21 mouse cellular contexts compared by ENCODE assay signal in the genomic region with DNA sequence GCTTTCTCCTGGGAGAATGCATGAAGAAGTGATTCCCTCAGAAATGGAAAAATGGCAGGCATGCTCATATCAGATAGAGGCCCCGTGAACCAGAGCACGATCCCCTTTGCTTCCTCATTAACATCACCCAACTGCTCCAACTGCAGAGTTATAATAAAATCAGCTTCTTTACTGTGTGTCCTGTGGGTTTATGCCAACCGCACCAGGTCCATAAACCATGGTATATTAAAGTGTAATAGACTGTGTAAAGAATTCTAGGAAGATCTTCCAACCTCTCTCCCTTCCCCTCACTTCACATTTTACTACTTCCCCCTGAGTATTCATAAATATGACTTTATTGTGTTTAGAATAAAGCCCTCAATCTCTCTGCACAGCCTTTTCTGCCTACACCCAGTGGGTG.
DNase-seq lines count a peak whose midpoint lies in the region; ATAC-seq lines count a peak whose summit lies in the region.
"Had no signal": no experiment of that assay in that cellular context is flagged by ENCODE, and none has a peak within 500 bp of the region (broad histone marks: within the 10 kb centered on the region; RNA-seq: fewer than 3 reads in every experiment).

No protein-coding gene starts in this region.

- DNase-seq in heart, adult 11 months: peak; percentile 55
- DNase-seq in neural tube, embryonic 10.5 days (ENCODE audit: extremely low spot score, low spot score): no peak
- DNase-seq: adrenal gland, adult 2 months; adrenal gland, adult 8-10 months; adrenal gland, postnatal 10 days; adrenal gland, postnatal 14 days; adrenal gland, postnatal 25 days; adrenal gland, postnatal 36 days; B cell, adult 2 months; cerebellum, adult 11 months; cerebellum, adult 11-12 months; cerebellum, adult 18-20 months had no signal

- no peak overlapping the region for H3K4me2 ChIP-seq in heart, embryonic 11.5 days
- no peak overlapping the region for H3K4me2 ChIP-seq in neural tube, embryonic 13.5 days
- H3K4me2 ChIP-seq in neural tube, embryonic 14.5 days (ENCODE audit: low read depth, low read length): no peak overlapping the region
- H3K4me2 ChIP-seq in neural tube, embryonic 15.5 days: no peak overlapping the region

- H3K4me3 ChIP-seq in heart, embryonic 11.5 days (ENCODE audit: low read depth, low read length): no peak overlapping the region
- no peak overlapping the region for H3K4me3 ChIP-seq in neural tube, embryonic 13.5 days
- H3K4me3 ChIP-seq in neural tube, embryonic 14.5 days (ENCODE audit: low read depth, low read length): no peak overlapping the region
- no peak overlapping the region for H3K4me3 ChIP-seq in neural tube, embryonic 15.5 days (replicated peaks)

- no peak for ATAC-seq in heart, embryonic 11.5 days (replicated peaks; ENCODE audit: insufficient number of reproducible peaks, low FRiP score, low TSS enrichment)
- peak; percentile 69 for ATAC-seq in neural tube, embryonic 13.5 days (ENCODE audit: low read depth)
- peak; percentile 60; the same call in 1 of the 2 replicates for ATAC-seq in neural tube, embryonic 14.5 days (ENCODE audit: low read depth)
- ATAC-seq in neural tube, embryonic 15.5 days (ENCODE audit: low FRiP score): no peak
- ATAC-seq: activated CD4-positive, CD25-positive, alpha-beta regulatory T cell, adult 4 months; CD4-positive, CD25-positive, alpha-beta regulatory T cell, adult 4 months; Patski had no signal

- H3K4me1 ChIP-seq in heart, embryonic 11.5 days (ENCODE audit: control insufficient read depth, insufficient read depth, low read length): peaks cover 1% of the 10 kb centered on the region; the same call in 1 of the 2 replicates
- peaks cover 4% of the 10 kb centered on the region for H3K4me1 ChIP-seq in neural tube, embryonic 13.5 days (replicated peaks)
- H3K4me1 ChIP-seq in neural tube, embryonic 14.5 days (ENCODE audit: control insufficient read depth, insufficient read depth, low read length): peaks cover 1% of the 10 kb centered on the region; the same call in 1 of the 2 replicates
- peaks cover 3% of the 10 kb centered on the region for H3K4me1 ChIP-seq in neural tube, embryonic 15.5 days

- H3K9me3 ChIP-seq in heart, embryonic 11.5 days (replicated peaks; ENCODE audit: control insufficient read depth, low read length): no peaks in the 10 kb centered on the region
- H3K9me3 ChIP-seq in neural tube, embryonic 13.5 days: no peaks in the 10 kb centered on the region
- no peaks in the 10 kb centered on the region for H3K9me3 ChIP-seq in neural tube, embryonic 14.5 days (ENCODE audit: control insufficient read depth, low read length)
- no peaks in the 10 kb centered on the region for H3K9me3 ChIP-seq in neural tube, embryonic 15.5 days (replicated peaks)

- no peak overlapping the region for H3K27ac ChIP-seq in heart, embryonic 11.5 days (ENCODE audit: low read depth, low read length)
- H3K27ac ChIP-seq in neural tube, embryonic 13.5 days (replicated peaks): no peak overlapping the region
- H3K27ac ChIP-seq in neural tube, embryonic 14.5 days (ENCODE audit: low read depth, low read length): no peak overlapping the region
- no peak overlapping the region for H3K27ac ChIP-seq in neural tube, embryonic 15.5 days (replicated peaks)

- no peaks in the 10 kb centered on the region for H3K36me3 ChIP-seq in heart, embryonic 11.5 days (ENCODE audit: control insufficient read depth, insufficient read depth, low read length)
- no peaks in the 10 kb centered on the region for H3K36me3 ChIP-seq in neural tube, embryonic 13.5 days
- no peaks in the 10 kb centered on the region for H3K36me3 ChIP-seq in neural tube, embryonic 14.5 days (ENCODE audit: control insufficient read depth, insufficient read depth, low read length)
- no peaks in the 10 kb centered on the region for H3K36me3 ChIP-seq in neural tube, embryonic 15.5 days
- H3K36me3 ChIP-seq: G1E had no signal

- H3K9ac ChIP-seq in heart, embryonic 11.5 days (ENCODE audit: low read depth, low read length): no peak overlapping the region
- H3K9ac ChIP-seq in neural tube, embryonic 13.5 days: no peak overlapping the region
- H3K9ac ChIP-seq in neural tube, embryonic 14.5 days (replicated peaks; ENCODE audit: low read depth, low read length): no peak overlapping the region
- no peak overlapping the region for H3K9ac ChIP-seq in neural tube, embryonic 15.5 days (replicated peaks)

- 77% methylated on average over 3 of the region's 3 CpGs for WGBS in heart, embryonic 11.5 days (ENCODE audit: insufficient replicate concordance)
- 60% methylated on average over 3 of the region's 3 CpGs for WGBS in neural tube, embryonic 13.5 days
- WGBS in neural tube, embryonic 14.5 days: 47% methylated on average over 3 of the region's 3 CpGs
- WGBS in neural tube, embryonic 15.5 days: 49% methylated on average over 3 of the region's 3 CpGs

- no peaks in the 10 kb centered on the region for H3K27me3 ChIP-seq in heart, embryonic 11.5 days (ENCODE audit: control insufficient read depth, insufficient read depth, low read length)
- no peaks in the 10 kb centered on the region for H3K27me3 ChIP-seq in neural tube, embryonic 13.5 days
- no peaks in the 10 kb centered on the region for H3K27me3 ChIP-seq in neural tube, embryonic 14.5 days (ENCODE audit: control insufficient read depth, insufficient read depth, low read length)
- no peaks in the 10 kb centered on the region for H3K27me3 ChIP-seq in neural tube, embryonic 15.5 days (replicated peaks)
- H3K27me3 ChIP-seq: CH12.LX, Patski had no signal

Comparison
In these comparisons a context has a peak if more than half of its experiments do, and no peak if none do; other contexts are left out.
1. ATAC-seq: peak in neural tube, embryonic 13.5 days (single experiment) and neural tube, embryonic 14.5 days (single experiment); none in heart, embryonic 11.5 days (single experiment) and neural tube, embryonic 15.5 days (single experiment).